In the genomic region with DNA sequence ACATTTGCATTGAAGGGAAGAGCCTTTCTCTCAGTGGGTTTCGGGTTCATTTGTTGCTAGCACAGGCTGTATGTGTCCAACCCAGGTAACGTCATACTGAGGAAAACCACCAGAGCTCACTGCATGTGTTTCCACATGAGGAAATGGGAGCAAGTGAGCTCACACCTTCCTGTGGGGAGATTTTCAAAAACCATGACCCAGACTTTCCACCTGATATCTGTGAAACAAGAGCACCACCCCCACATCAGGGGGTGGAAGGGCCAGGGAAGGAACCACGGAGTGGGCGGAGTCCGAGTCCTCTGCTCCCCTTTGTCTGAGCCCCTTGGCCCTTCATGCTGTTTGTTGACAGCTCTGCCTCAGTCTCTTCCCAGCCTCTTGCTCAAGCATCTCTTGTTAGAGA, we compare ENCODE assay signal across 17 mouse cellular contexts.
A peak's percentile ranks its signal among the peaks of the same experiment; 100 is the strongest.
DNase-seq lines count a peak whose midpoint lies in the region; ATAC-seq and TF ChIP-seq lines count a peak whose summit lies in the region.
"Had no signal": no experiment of that assay in that cellular context is flagged by ENCODE, and none has a peak within 500 bp of the region (broad histone marks: within the 10 kb centered on the region; RNA-seq: fewer than 3 reads in every experiment).

No protein-coding gene starts in this region.

- no peak overlapping the region for H3K4me2 ChIP-seq in forebrain, embryonic 12.5 days
- H3K4me2 ChIP-seq in forebrain, embryonic 11.5 days (ENCODE audit: low read depth, low read length, severe bottlenecking) = no peak overlapping the region
- H3K4me2 ChIP-seq in lung, embryonic 14.5 days = no peak overlapping the region
- no peak overlapping the region for H3K4me2 ChIP-seq in embryonic facial prominence, embryonic 15.5 days (replicated peaks)
- no peak overlapping the region for H3K4me2 ChIP-seq in limb, embryonic 15.5 days
- no peak overlapping the region for H3K4me2 ChIP-seq in midbrain, embryonic 16.5 days (ENCODE audit: low read length)
- H3K4me2 ChIP-seq: forebrain, embryonic 15.5 days; heart, embryonic 13.5 days had no signal

- no peak for DNase-seq in forebrain, embryonic 11.5 days (ENCODE audit: low spot score)
- no peak for DNase-seq in lung, embryonic 14.5 days
- no peak for DNase-seq in lung, postnatal 36 days
- DNase-seq in adipocyte (ENCODE audit: low spot score) = no peak
- DNase-seq: cerebellum, postnatal 25 days; gastrocnemius, postnatal 14 days; left cerebral cortex, postnatal 4 days; liver, postnatal 0 days; right cerebral cortex, postnatal 25 days had no signal

- TF ChIP-seq CTCF in lung, embryonic 14.5 days (IDR thresholded peaks at IDR 0.05; ENCODE audit: low read depth) = no peak

- no peaks in the 10 kb centered on the region for H3K36me3 ChIP-seq in forebrain, embryonic 12.5 days (replicated peaks)
- H3K36me3 ChIP-seq in forebrain, embryonic 11.5 days (ENCODE audit: control insufficient read depth, insufficient read depth, low read length) = no peaks in the 10 kb centered on the region
- H3K36me3 ChIP-seq in lung, embryonic 14.5 days (ENCODE audit: insufficient read depth) = peaks cover 14% of the 10 kb centered on the region
- H3K36me3 ChIP-seq in embryonic facial prominence, embryonic 15.5 days = peaks cover 5% of the 10 kb centered on the region; the same call in 1 of the 2 replicates
- H3K36me3 ChIP-seq in limb, embryonic 15.5 days = peaks cover 7% of the 10 kb centered on the region; the same call in 1 of the 2 replicates
- H3K36me3 ChIP-seq in midbrain, embryonic 16.5 days (ENCODE audit: control insufficient read depth, insufficient read depth, low read length) = 0 out of 2 replicates have a peak, but pooled peaks cover 2% of the 10 kb centered on the region

- H3K9ac ChIP-seq in forebrain, embryonic 12.5 days = no peak overlapping the region
- H3K9ac ChIP-seq in forebrain, embryonic 11.5 days (ENCODE audit: low read length) = no peak overlapping the region
- H3K9ac ChIP-seq in lung, embryonic 14.5 days = no peak overlapping the region
- H3K9ac ChIP-seq in embryonic facial prominence, embryonic 15.5 days = no peak overlapping the region
- H3K9ac ChIP-seq in limb, embryonic 15.5 days = no peak overlapping the region
- H3K9ac ChIP-seq in midbrain, embryonic 16.5 days (ENCODE audit: low read depth, low read length) = no peak overlapping the region
- H3K9ac ChIP-seq: forebrain, embryonic 15.5 days; heart, embryonic 13.5 days; liver, postnatal 0 days had no signal

- peak overlapping the region; percentile 42; the same call in 1 of the 2 replicates for H3K27ac ChIP-seq in forebrain, embryonic 12.5 days
- no peak overlapping the region for H3K27ac ChIP-seq in forebrain, embryonic 11.5 days (ENCODE audit: low read depth, low read length)
- peak overlapping the region; percentile 80 for H3K27ac ChIP-seq in lung, embryonic 14.5 days (ENCODE audit: low read depth)
- H3K27ac ChIP-seq in embryonic facial prominence, embryonic 15.5 days (replicated peaks) = peak overlapping the region; percentile 76; the same call in 1 of the 2 replicates
- H3K27ac ChIP-seq in limb, embryonic 15.5 days = peak overlapping the region; percentile 72
- H3K27ac ChIP-seq in midbrain, embryonic 16.5 days (ENCODE audit: low read length) = no peak overlapping the region
- H3K27ac ChIP-seq: heart, embryonic 13.5 days; hindbrain, embryonic 10.5 days; midbrain, embryonic 10.5 days had no signal

- no peak for ATAC-seq in forebrain, embryonic 12.5 days (ENCODE audit: low FRiP score)
- ATAC-seq in forebrain, embryonic 11.5 days (replicated peaks; ENCODE audit: low FRiP score) = no peak
- ATAC-seq in lung, embryonic 14.5 days (ENCODE audit: insufficient read depth) = no peak
- ATAC-seq in embryonic facial prominence, embryonic 15.5 days (ENCODE audit: insufficient number of reproducible peaks, low FRiP score, low TSS enrichment, low read depth) = 0 out of 2 replicates have a peak, but pooled peaks have one; percentile 5
- no peak for ATAC-seq in limb, embryonic 15.5 days (ENCODE audit: insufficient number of reproducible peaks, low FRiP score, low TSS enrichment, low read depth)
- ATAC-seq in midbrain, embryonic 16.5 days = no peak
- ATAC-seq: liver, postnatal 0 days had no signal

- H3K4me3 ChIP-seq in forebrain, embryonic 12.5 days (replicated peaks) = no peak overlapping the region
- no peak overlapping the region for H3K4me3 ChIP-seq in forebrain, embryonic 11.5 days (ENCODE audit: low read depth, low read length)
- no peak overlapping the region for H3K4me3 ChIP-seq in lung, embryonic 14.5 days (ENCODE audit: low read depth, low read length)
- no peak overlapping the region for H3K4me3 ChIP-seq in embryonic facial prominence, embryonic 15.5 days (replicated peaks)
- no peak overlapping the region for H3K4me3 ChIP-seq in limb, embryonic 15.5 days
- H3K4me3 ChIP-seq in midbrain, embryonic 16.5 days (ENCODE audit: low read depth, low read length) = no peak overlapping the region
- H3K4me3 ChIP-seq: forebrain, embryonic 15.5 days; heart, embryonic 13.5 days; hindbrain, embryonic 10.5 days; midbrain, embryonic 10.5 days had no signal

- no peaks in the 10 kb centered on the region for H3K27me3 ChIP-seq in forebrain, embryonic 12.5 days
- H3K27me3 ChIP-seq in forebrain, embryonic 11.5 days (ENCODE audit: control insufficient read depth, insufficient read depth, low read length) = no peaks in the 10 kb centered on the region
- no peaks in the 10 kb centered on the region for H3K27me3 ChIP-seq in lung, embryonic 14.5 days (ENCODE audit: insufficient read depth, low read length)
- H3K27me3 ChIP-seq in embryonic facial prominence, embryonic 15.5 days = no peaks in the 10 kb centered on the region
- no peaks in the 10 kb centered on the region for H3K27me3 ChIP-seq in limb, embryonic 15.5 days
- H3K27me3 ChIP-seq in midbrain, embryonic 16.5 days (ENCODE audit: control insufficient read depth, insufficient read depth, low read depth, low read length) = no peaks in the 10 kb centered on the region
- H3K27me3 ChIP-seq: forebrain, embryonic 15.5 days; heart, embryonic 13.5 days had no signal

- WGBS in forebrain, embryonic 12.5 days = 81% methylated on average over 5 of the region's 5 CpGs
- 76% methylated on average over 5 of the region's 5 CpGs for WGBS in forebrain, embryonic 11.5 days
- WGBS in lung, embryonic 14.5 days = 85% methylated on average over 5 of the region's 5 CpGs
- 74% methylated on average over 5 of the region's 5 CpGs for whole genome bisulfite sequencing in embryonic facial prominence, embryonic 15.5 days
- 79% methylated on average over 5 of the region's 5 CpGs for WGBS in limb, embryonic 15.5 days
- 90% methylated on average over 5 of the region's 5 CpGs for WGBS in midbrain, embryonic 16.5 days

- peaks cover 30% of the 10 kb centered on the region for H3K4me1 ChIP-seq in forebrain, embryonic 12.5 days
- peaks cover 7% of the 10 kb centered on the region; the same call in 1 of the 2 replicates for H3K4me1 ChIP-seq in forebrain, embryonic 11.5 days (replicated peaks; ENCODE audit: control insufficient read depth, insufficient read depth, low read length)
- peaks cover 50% of the 10 kb centered on the region for H3K4me1 ChIP-seq in lung, embryonic 14.5 days (ENCODE audit: insufficient read depth)
- H3K4me1 ChIP-seq in embryonic facial prominence, embryonic 15.5 days = peaks cover 82% of the 10 kb centered on the region
- peaks cover 80% of the 10 kb centered on the region for H3K4me1 ChIP-seq in limb, embryonic 15.5 days
- H3K4me1 ChIP-seq in midbrain, embryonic 16.5 days (ENCODE audit: control insufficient read depth, insufficient read depth, low read length) = peaks cover 10% of the 10 kb centered on the region; the same call in 1 of the 2 replicates

- H3K9me3 ChIP-seq in forebrain, embryonic 12.5 days = no peaks in the 10 kb centered on the region
- no peaks in the 10 kb centered on the region for H3K9me3 ChIP-seq in forebrain, embryonic 11.5 days (ENCODE audit: control insufficient read depth, low read length)
- H3K9me3 ChIP-seq in lung, embryonic 14.5 days (ENCODE audit: low read depth, low read length) = no peaks in the 10 kb centered on the region
- H3K9me3 ChIP-seq in embryonic facial prominence, embryonic 15.5 days (replicated peaks) = no peaks in the 10 kb centered on the region
- H3K9me3 ChIP-seq in limb, embryonic 15.5 days = no peaks in the 10 kb centered on the region
- H3K9me3 ChIP-seq in midbrain, embryonic 16.5 days (replicated peaks; ENCODE audit: control insufficient read depth, low read length, poor library complexity, severe bottlenecking) = no peaks in the 10 kb centered on the region
- H3K9me3 ChIP-seq: forebrain, embryonic 15.5 days; heart, embryonic 13.5 days; hindbrain, embryonic 10.5 days; midbrain, embryonic 10.5 days had no signal

Comparison
In these comparisons a context has a peak if more than half of its experiments do, and no peak if none do; other contexts are left out.
1. H3K27ac ChIP-seq: peak in forebrain, embryonic 12.5 days (single experiment), lung, embryonic 14.5 days (single experiment), embryonic facial prominence, embryonic 15.5 days (single experiment) and limb, embryonic 15.5 days (single experiment); none in forebrain, embryonic 11.5 days (single experiment) and midbrain, embryonic 16.5 days (single experiment).